Mouse (Mus musculus) heart, embryonic 16.5 days (tissue): ENCODE measurements at regions not wholly inside any gene's neighbourhood (a gene's known extent, or its start where the extent isn't known, plus 50 kb on each side); places are given as distances from the start of the nearest gene placed in this dataset.

ENCODE experiments used
- ATAC-seq: fragments of 200-750 bp; cut with Nextera tagmentation; replicated peaks from 2 replicates; pipeline ENCODE4 v1.8.0; 2017; ENCODE audit warnings: moderate number of reproducible peaks; ENCODE audit not compliant: insufficient read depth, low FRiP score; ENCODE audit errors: extremely low read depth
- H3K27ac ChIP-seq: fragments of 300-500 bp; sonication (generic); 2 replicates; pipeline ENCODE4 v1.5.1; 2014; ENCODE audit warnings: mild to moderate bottlenecking, low read length, control low read depth, moderate library complexity
- H3K27me3 ChIP-seq: fragments of 300-500 bp; sonication (generic); 2 replicates; pipeline ENCODE4 v1.6.1; 2014; ENCODE audit warnings: low read length, mixed read lengths; ENCODE audit not compliant: control insufficient read depth, insufficient read depth
- H3K36me3 ChIP-seq: fragments of 300-500 bp; sonication (generic); 2 replicates; pipeline ENCODE4 v1.6.1; 2014; ENCODE audit not compliant: control insufficient read depth, insufficient read depth
- H3K4me1 ChIP-seq: fragments of 300-500 bp; sonication (generic); 2 replicates; pipeline ENCODE4 v1.6.1; 2014; ENCODE audit warnings: low read length, mixed read lengths; ENCODE audit not compliant: control insufficient read depth, insufficient read depth
- H3K4me2 ChIP-seq: fragments of 300-500 bp; sonication (generic); 2 replicates; pipeline ENCODE4 v1.6.1; 2014; ENCODE audit warnings: low read depth, mild to moderate bottlenecking, control low read depth, low read length
- H3K4me3 ChIP-seq: fragments of 300-500 bp; sonication (generic); 2 replicates; pipeline ENCODE4 v1.5.1; 2014; ENCODE audit warnings: mild to moderate bottlenecking, control low read depth, low read length
- H3K9ac ChIP-seq: fragments of 300-500 bp; sonication (generic); 2 replicates; pipeline ENCODE4 v1.6.1; 2014; ENCODE audit warnings: low read length, control low read depth
- H3K9me3 ChIP-seq: fragments of 300-500 bp; sonication (generic); replicated peaks from 2 replicates; pipeline ENCODE4 v1.6.1; 2016; ENCODE audit warnings: low read length; ENCODE audit not compliant: control insufficient read depth
- WGBS: fragments of 180-500 bp; shearing (Covaris S2); extraction: QIAGEN DNeasy Blood & Tissue Kit; methylation state at CpG from one replicate; pipeline ENCODE4 v1.1.7; 2014; 5-methylcytosine and 5-hydroxymethylcytosine counted together

DNA sequence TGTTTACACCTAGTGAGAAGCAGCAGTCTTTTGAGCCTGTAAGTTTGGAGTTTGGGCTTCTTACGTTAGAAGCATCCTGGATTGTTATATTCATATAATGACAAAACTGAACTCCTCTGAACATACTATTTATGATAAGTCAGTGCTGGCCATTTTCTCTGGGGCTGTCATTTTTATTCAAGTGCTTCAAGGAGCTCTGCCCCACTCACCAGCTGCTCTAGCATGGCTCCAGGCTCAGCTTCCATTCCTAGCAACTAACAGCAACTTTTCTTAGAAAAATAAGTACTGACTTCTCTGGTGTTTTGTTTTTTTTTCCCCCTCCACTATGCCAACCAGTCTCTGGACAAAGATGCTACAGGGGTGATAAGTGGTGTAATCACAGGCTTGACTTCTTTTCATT is 182.3 kb upstream of the Nabp1 start:
- no peak overlapping the region for H3K4me3 ChIP-seq
- no peak overlapping the region for H3K9ac ChIP-seq
- no peak overlapping the region for H3K4me2 ChIP-seq
- H3K27ac ChIP-seq = no peak overlapping the region
- WGBS = 88% methylated on average over 1 of the region's 1 CpGs
- no peak for ATAC-seq
- no peaks in the 10 kb centered on the region for H3K27me3 ChIP-seq
- H3K9me3 ChIP-seq = no peaks in the 10 kb centered on the region
- H3K4me1 ChIP-seq = no peaks in the 10 kb centered on the region
- H3K36me3 ChIP-seq = no peaks in the 10 kb centered on the region

DNA sequence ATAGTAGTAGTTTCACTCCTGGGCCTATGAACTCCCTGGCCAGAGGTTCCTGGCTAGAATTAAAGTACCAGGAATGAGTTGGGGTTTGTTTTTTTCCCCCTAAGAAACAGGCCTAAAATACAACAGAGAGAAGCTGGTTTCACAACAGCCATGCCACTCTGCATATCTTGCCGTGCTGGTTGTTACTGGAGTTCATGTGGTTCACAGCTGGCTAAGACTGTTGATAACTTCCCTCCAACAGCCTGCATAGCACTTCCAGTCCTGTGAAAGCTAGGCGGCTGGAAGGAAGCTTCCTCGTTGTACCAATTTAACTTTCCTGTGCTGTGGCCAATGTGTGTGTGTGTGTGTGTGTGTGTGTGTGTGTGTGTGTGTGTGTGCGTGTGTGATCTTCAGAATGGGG is 179.0 kb upstream of the Nabp1 start:
- ATAC-seq = no peak
- Histone ChIP-seq H3K4me1 (no peaks in the 10 kb centered on the region), H3K4me3 (no peak overlapping the region), H3K9me3 (no peaks in the 10 kb centered on the region), H3K36me3 (no peaks in the 10 kb centered on the region), H3K4me2 (no peak overlapping the region), H3K9ac (no peak overlapping the region), H3K27ac (no peak overlapping the region), H3K27me3 (no peaks in the 10 kb centered on the region)
- WGBS = 53% methylated on average over 4 of the region's 4 CpGs

GRCm38 (mm10) chr1:51650653-51650995 is 172.4 kb upstream of the Nabp1 start:
- H3K27ac ChIP-seq = no peak overlapping the region
- no peaks in the 10 kb centered on the region for H3K36me3 ChIP-seq
- H3K4me3 ChIP-seq = no peak overlapping the region
- H3K27me3 ChIP-seq = no peaks in the 10 kb centered on the region
- no peaks in the 10 kb centered on the region for H3K4me1 ChIP-seq
- H3K9me3 ChIP-seq = no peaks in the 10 kb centered on the region
- ATAC-seq = no peak
- WGBS = 42% methylated on average over 3 of the region's 3 CpGs
- no peak overlapping the region for H3K4me2 ChIP-seq
- no peak overlapping the region for H3K9ac ChIP-seq

- Histone ChIP-seq H3K4me3 (no peak overlapping the region), H3K9ac (no peak overlapping the region), H3K4me2 (no peak overlapping the region), H3K27ac (no peak overlapping the region), H3K36me3 (no peaks in the 10 kb centered on the region), H3K4me1 (no peaks in the 10 kb centered on the region), H3K9me3 (no peaks in the 10 kb centered on the region), H3K27me3 (no peaks in the 10 kb centered on the region)
- ATAC-seq = no peak
- 53% methylated on average over 4 of the region's 4 CpGs for WGBS
Observed at GRCm38 (mm10) chr1:51649963-51650652, 171.9 kb upstream of the Nabp1 start.

DNA sequence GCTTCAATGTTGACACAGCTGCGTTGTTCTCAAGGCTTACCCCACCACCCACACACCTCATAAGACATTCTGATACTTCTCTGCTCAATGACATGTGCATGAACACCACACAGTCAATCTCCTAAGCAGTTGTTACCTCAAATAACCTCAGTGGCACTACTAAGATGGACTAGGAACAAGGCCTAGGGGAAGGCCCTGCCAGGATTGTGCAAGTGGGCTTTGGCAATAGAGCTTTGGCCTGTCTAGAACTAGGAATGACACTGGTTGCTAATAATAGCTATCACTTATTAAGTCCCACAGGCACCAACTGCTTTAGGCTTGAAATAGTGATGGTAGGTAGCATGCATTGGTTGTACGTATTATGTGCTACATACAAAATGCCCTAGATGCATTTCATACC is 169.7 kb upstream of the Nabp1 start:
- Histone ChIP-seq H3K27me3 (no peaks in the 10 kb centered on the region), H3K4me2 (no peak overlapping the region), H3K36me3 (no peaks in the 10 kb centered on the region), H3K27ac (no peak overlapping the region), H3K4me1 (no peaks in the 10 kb centered on the region), H3K9me3 (no peaks in the 10 kb centered on the region), H3K9ac (no peak overlapping the region), H3K4me3 (no peak overlapping the region)
- 69% methylated on average over 2 of the region's 2 CpGs for WGBS
- peak; percentile 32; the same call in 1 of the 2 replicates for ATAC-seq

DNA sequence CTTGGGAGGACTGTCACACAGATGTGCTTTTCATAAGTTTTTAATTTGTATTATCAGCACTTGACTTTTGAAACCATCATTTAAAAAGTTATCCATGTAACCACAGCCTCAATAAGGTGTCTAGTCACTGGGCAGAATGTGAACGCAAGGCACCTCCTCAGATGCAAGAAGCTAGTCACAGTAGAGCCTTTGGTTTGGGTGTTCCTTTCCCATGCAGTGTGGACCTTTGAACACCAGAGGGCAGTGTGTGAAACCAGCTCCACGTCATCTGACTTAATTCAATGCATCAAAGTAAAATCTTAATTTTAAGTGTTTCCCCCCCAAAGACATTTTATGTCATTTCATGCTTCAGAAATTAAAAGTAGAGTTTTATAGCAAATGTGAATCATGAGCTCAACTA is 166.2 kb upstream of the Nabp1 start:
- Histone ChIP-seq H3K36me3 (no peaks in the 10 kb centered on the region), H3K4me1 (no peaks in the 10 kb centered on the region), H3K9ac (no peak overlapping the region), H3K27me3 (no peaks in the 10 kb centered on the region), H3K4me3 (no peak overlapping the region), H3K4me2 (no peak overlapping the region), H3K9me3 (no peaks in the 10 kb centered on the region), H3K27ac (no peak overlapping the region)
- no peak for ATAC-seq
- WGBS = 22% methylated on average over 2 of the region's 2 CpGs

GRCm38 (mm10) chr1:51643640-51644039 is 165.4 kb upstream of the Nabp1 start:
- Histone ChIP-seq H3K4me3 (no peak overlapping the region), H3K27ac (no peak overlapping the region), H3K9me3 (no peaks in the 10 kb centered on the region), H3K36me3 (no peaks in the 10 kb centered on the region), H3K9ac (no peak overlapping the region), H3K4me2 (no peak overlapping the region), H3K4me1 (no peaks in the 10 kb centered on the region), H3K27me3 (no peaks in the 10 kb centered on the region)
- no peak for ATAC-seq
- 24% methylated on average over 3 of the region's 3 CpGs for WGBS

GRCm38 (mm10) chr1:51638519-51639302 is 160.5 kb upstream of the Nabp1 start:
- H3K27me3 ChIP-seq = no peaks in the 10 kb centered on the region
- H3K36me3 ChIP-seq = no peaks in the 10 kb centered on the region
- H3K4me1 ChIP-seq = peaks cover 8% of the 10 kb centered on the region; the same call in 1 of the 2 replicates
- no peak overlapping the region for H3K9ac ChIP-seq
- no peak overlapping the region for H3K4me3 ChIP-seq
- WGBS = 63% methylated on average over 6 of the region's 6 CpGs
- no peak overlapping the region for H3K4me2 ChIP-seq
- ATAC-seq = no peak
- no peaks in the 10 kb centered on the region for H3K9me3 ChIP-seq
- no peak overlapping the region for H3K27ac ChIP-seq

GRCm38 (mm10) chr1:51635881-51636515 is 157.8 kb upstream of the Nabp1 start:
- no peaks in the 10 kb centered on the region for H3K27me3 ChIP-seq
- no peak overlapping the region for H3K4me3 ChIP-seq
- H3K9me3 ChIP-seq = no peaks in the 10 kb centered on the region
- WGBS = 55% methylated on average over 7 of the region's 7 CpGs
- H3K27ac ChIP-seq = no peak overlapping the region
- no peak overlapping the region for H3K9ac ChIP-seq
- H3K36me3 ChIP-seq = no peaks in the 10 kb centered on the region
- H3K4me2 ChIP-seq = no peak overlapping the region
- H3K4me1 ChIP-seq = peaks cover 8% of the 10 kb centered on the region; the same call in 1 of the 2 replicates
- ATAC-seq = no peak
